Mouse (Mus musculus) stomach, embryonic 14.5 days (tissue): ENCODE results near the gene Hexa. TPM values are rescaled to one million over a fixed set of nuclear protein-coding genes. Genes with fewer than 3 reads are reported as not detected.

Experiments used
- ATAC-seq: fragments of 200-750 bp; cut with Nextera tagmentation; 2 replicates; pipeline ENCODE4 v1.8.0; 2017; ENCODE audit warnings: low read depth, moderate TSS enrichment; ENCODE audit not compliant: insufficient number of reproducible peaks, insufficient read depth, low FRiP score
- H3K27ac ChIP-seq: fragments of 300-500 bp; sonication (generic); 2 replicates; pipeline ENCODE4 v1.5.1; 2014; ENCODE audit warnings: mild to moderate bottlenecking, low read length, moderate library complexity, mixed read lengths
- H3K27me3 ChIP-seq: fragments of 300-500 bp; sonication (generic); 2 replicates; pipeline ENCODE4 v1.6.1; 2014; ENCODE audit warnings: low read length, control low read depth, mixed read lengths; ENCODE audit not compliant: control insufficient read depth, insufficient read depth
- H3K36me3 ChIP-seq: fragments of 300-500 bp; sonication (generic); 2 replicates; pipeline ENCODE4 v1.6.1; 2014; ENCODE audit warnings: mild to moderate bottlenecking, control low read depth, low read length, moderate library complexity, mixed read lengths; ENCODE audit not compliant: control insufficient read depth, insufficient read depth
- H3K4me1 ChIP-seq: fragments of 300-500 bp; sonication (generic); 2 replicates; pipeline ENCODE4 v1.6.1; 2014; ENCODE audit warnings: low read length, control low read depth, mixed read lengths; ENCODE audit not compliant: control insufficient read depth, insufficient read depth
- H3K4me2 ChIP-seq: fragments of 300-500 bp; sonication (generic); replicated peaks from 2 replicates; pipeline ENCODE4 v1.6.1; 2014; ENCODE audit warnings: low read depth, low read length, control low read depth
- H3K4me3 ChIP-seq: fragments of 300-500 bp; sonication (generic); 2 replicates; pipeline ENCODE4 v1.5.1; 2014; ENCODE audit warnings: low read depth, low read length, control low read depth
- H3K9ac ChIP-seq: fragments of 300-500 bp; sonication (generic); replicated peaks from 2 replicates; pipeline ENCODE4 v1.6.1; 2014; ENCODE audit warnings: low read depth, mild to moderate bottlenecking, control low read depth, low read length, moderate library complexity, mixed read lengths
- H3K9me3 ChIP-seq: fragments of 300-500 bp; sonication (generic); 2 replicates; pipeline ENCODE4 v1.6.1; 2016; ENCODE audit warnings: low read depth, low read length, control low read depth; ENCODE audit not compliant: control insufficient read depth
- WGBS: fragments of 180-500 bp; shearing (Covaris S2); extraction: QIAGEN DNeasy Blood & Tissue Kit; methylation state at CpG from one replicate; pipeline ENCODE4 v1.1.7; 2014; 5-methylcytosine and 5-hydroxymethylcytosine counted together
- polyA plus RNA-seq: library from polyadenylated mRNA; unstranded; fragments of >200 nt; fragmentation: Nextera tagmentation; extraction: Ambion mirVana; gene quantifications from 2 replicates; pipeline ENCODE4 v1.2.1, GENCODE M21; 2014

Gene Hexa
- 86.7 and 88.1 TPM in 2 replicates for polyA plus RNA-seq

- Histone ChIP-seq H3K9me3 (no peaks in the 10 kb centered on the region), H3K4me1 (peaks cover 6% of the 10 kb centered on the region), H3K4me2 (peak within 1 kb of the TSS; percentile 80), H3K9ac (peak within 1 kb of the TSS; percentile 43), H3K27me3 (no peaks in the 10 kb centered on the region), H3K4me3 (peak within 1 kb of the TSS; percentile 71), H3K36me3 (no peaks in the 10 kb centered on the region), H3K27ac (no peak within 1 kb of the TSS)
- ATAC-seq: peak; percentile 92
- under 1% methylated on average over 55 of the region's 55 CpGs for WGBS
Measured at GRCm38 (mm10) chr9:59539441-59540137, at the start of gene Hexa, which contains the start of gene Tmem202. Hexa (plus strand) TSS chr9:59539540. Tmem202 (minus strand) TSS chr9:59539847.

GRCm38 (mm10) chr9:59508146-59508545 lies 31.2 kb upstream of the Hexa start:
- Histone ChIP-seq H3K4me3 (no peak overlapping the region), H3K27me3 (no peaks in the 10 kb centered on the region), H3K27ac (no peak overlapping the region), H3K36me3 (no peaks in the 10 kb centered on the region), H3K9ac (no peak overlapping the region), H3K4me1 (no peaks in the 10 kb centered on the region), H3K4me2 (no peak overlapping the region), H3K9me3 (no peaks in the 10 kb centered on the region)
- WGBS: 44% methylated on average over 1 of the region's 1 CpGs
- no peak for ATAC-seq

- Histone ChIP-seq H3K4me1 (no peaks in the 10 kb centered on the region), H3K27ac (no peak overlapping the region), H3K4me3 (no peak overlapping the region), H3K9ac (no peak overlapping the region), H3K27me3 (no peaks in the 10 kb centered on the region), H3K9me3 (no peaks in the 10 kb centered on the region), H3K36me3 (no peaks in the 10 kb centered on the region), H3K4me2 (no peak overlapping the region)
- 21% methylated on average over 4 of the region's 4 CpGs for WGBS
- no peak for ATAC-seq
Measured at GRCm38 (mm10) chr9:59512381-59512780, 27.0 kb upstream of the Hexa start.

GRCm38 (mm10) chr9:59515069-59515468 lies 24.3 kb upstream of the Hexa start:
- Histone ChIP-seq H3K4me1 (no peaks in the 10 kb centered on the region), H3K27me3 (no peaks in the 10 kb centered on the region), H3K9ac (no peak overlapping the region), H3K27ac (no peak overlapping the region), H3K9me3 (no peaks in the 10 kb centered on the region), H3K4me3 (no peak overlapping the region), H3K36me3 (no peaks in the 10 kb centered on the region), H3K4me2 (no peak overlapping the region)
- ATAC-seq: no peak
- 61% methylated on average over 3 of the region's 3 CpGs for WGBS

GRCm38 (mm10) chr9:59517127-59517526 lies 22.2 kb upstream of the Hexa start:
- Histone ChIP-seq H3K9ac (no peak overlapping the region), H3K27me3 (no peaks in the 10 kb centered on the region), H3K4me3 (no peak overlapping the region), H3K4me1 (no peaks in the 10 kb centered on the region), H3K9me3 (no peaks in the 10 kb centered on the region), H3K4me2 (no peak overlapping the region), H3K27ac (no peak overlapping the region), H3K36me3 (no peaks in the 10 kb centered on the region)
- ATAC-seq: no peak
- 51% methylated on average over 7 of the region's 7 CpGs for WGBS

- Histone ChIP-seq H3K27ac (no peak overlapping the region), H3K9ac (no peak overlapping the region), H3K9me3 (no peaks in the 10 kb centered on the region), H3K4me2 (no peak overlapping the region), H3K36me3 (no peaks in the 10 kb centered on the region), H3K4me3 (no peak overlapping the region), H3K4me1 (no peaks in the 10 kb centered on the region), H3K27me3 (no peaks in the 10 kb centered on the region)
- WGBS: 61% methylated on average over 5 of the region's 5 CpGs
- ATAC-seq: no peak
Measured at GRCm38 (mm10) chr9:59518976-59519375, 20.4 kb upstream of the Hexa start.

- Histone ChIP-seq H3K27ac (no peak overlapping the region), H3K9ac (no peak overlapping the region), H3K9me3 (no peaks in the 10 kb centered on the region), H3K36me3 (no peaks in the 10 kb centered on the region), H3K4me1 (no peaks in the 10 kb centered on the region), H3K4me3 (no peak overlapping the region), H3K4me2 (no peak overlapping the region), H3K27me3 (no peaks in the 10 kb centered on the region)
- 82% methylated on average over 2 of the region's 2 CpGs for WGBS
- ATAC-seq: no peak
Measured at GRCm38 (mm10) chr9:59519396-59519795, 19.9 kb upstream of the Hexa start.

GRCm38 (mm10) chr9:59522906-59523305 lies 16.4 kb upstream of the Hexa start:
- Histone ChIP-seq H3K9me3 (no peaks in the 10 kb centered on the region), H3K27me3 (no peaks in the 10 kb centered on the region), H3K36me3 (no peaks in the 10 kb centered on the region), H3K9ac (no peak overlapping the region), H3K27ac (no peak overlapping the region), H3K4me3 (no peak overlapping the region), H3K4me2 (no peak overlapping the region), H3K4me1 (no peaks in the 10 kb centered on the region)
- no peak for ATAC-seq
- 54% methylated on average over 4 of the region's 4 CpGs for WGBS

- Histone ChIP-seq H3K9ac (no peak overlapping the region), H3K27me3 (no peaks in the 10 kb centered on the region), H3K4me2 (no peak overlapping the region), H3K4me3 (no peak overlapping the region), H3K27ac (no peak overlapping the region), H3K36me3 (no peaks in the 10 kb centered on the region), H3K4me1 (no peaks in the 10 kb centered on the region), H3K9me3 (no peaks in the 10 kb centered on the region)
- 79% methylated on average over 6 of the region's 6 CpGs for WGBS
- ATAC-seq: no peak
Measured at GRCm38 (mm10) chr9:59526727-59527126, 12.6 kb upstream of the Hexa start.
